Mouse (Mus musculus): ENCODE data around the gene Hmgcs2.
A peak's percentile ranks its signal among the peaks of the same experiment; 100 is the strongest.

Gene Hmgcs2

DNA sequence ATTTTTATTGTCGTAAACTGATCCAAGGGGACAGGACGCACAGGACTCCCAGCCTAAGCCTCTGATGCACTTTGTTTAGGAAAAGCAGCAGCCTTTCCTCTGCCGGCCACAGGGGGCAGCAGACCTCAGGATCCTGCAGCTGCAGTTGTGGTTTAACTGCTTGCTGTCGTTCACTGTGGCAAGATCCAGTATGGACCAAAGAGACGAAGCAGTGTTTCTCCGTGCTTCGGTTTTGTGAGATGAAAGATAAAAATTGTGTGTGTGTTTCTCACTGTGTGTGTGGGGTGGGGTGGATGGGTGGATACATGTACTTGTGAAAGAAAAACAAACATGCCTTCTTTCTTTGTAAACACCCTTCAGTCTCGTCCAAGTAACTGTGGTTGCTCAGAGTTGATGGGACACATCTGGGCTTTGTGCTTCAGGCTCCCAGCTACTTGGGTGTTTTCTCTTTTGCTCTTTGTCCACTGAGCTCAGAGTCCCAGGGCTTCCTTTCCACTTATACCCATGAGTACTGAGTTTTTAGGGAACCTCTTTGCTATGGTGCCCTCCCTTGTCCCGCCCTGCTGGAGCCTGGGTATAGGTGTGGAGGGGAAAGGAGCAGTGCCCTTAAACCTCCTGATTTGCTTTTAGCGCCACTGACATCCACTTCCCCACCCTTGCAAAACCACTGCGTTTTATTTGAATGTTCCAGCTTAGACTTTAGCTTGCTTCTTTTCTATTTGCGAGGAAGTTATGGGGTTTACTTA, 871 bp downstream of the Hmgcs2 start:
- DNase-seq (ENCODE audit: low spot score): peak; percentile 50

DNA sequence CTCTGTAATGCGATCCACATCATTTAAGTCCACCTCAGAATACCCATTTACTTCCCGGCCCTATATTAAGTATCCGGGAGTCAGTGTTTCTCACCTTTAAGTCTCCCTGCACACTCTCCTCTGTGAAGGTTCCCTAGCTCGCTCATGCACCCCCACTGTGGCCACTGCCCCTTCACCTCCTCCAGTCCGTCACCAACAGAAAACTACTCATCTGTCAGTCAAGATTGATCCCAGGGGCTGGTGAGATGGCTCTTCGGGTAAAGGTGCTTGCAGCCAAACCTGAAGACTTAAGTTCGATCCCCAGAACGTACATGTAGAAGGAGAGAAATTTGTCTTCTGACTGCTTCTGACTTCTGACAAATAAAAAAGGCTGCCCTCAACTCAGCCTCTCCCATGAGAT, 2.2 kb downstream of the Hmgcs2 start:
- no peak for DNase-seq (ENCODE audit: low spot score)

DNA sequence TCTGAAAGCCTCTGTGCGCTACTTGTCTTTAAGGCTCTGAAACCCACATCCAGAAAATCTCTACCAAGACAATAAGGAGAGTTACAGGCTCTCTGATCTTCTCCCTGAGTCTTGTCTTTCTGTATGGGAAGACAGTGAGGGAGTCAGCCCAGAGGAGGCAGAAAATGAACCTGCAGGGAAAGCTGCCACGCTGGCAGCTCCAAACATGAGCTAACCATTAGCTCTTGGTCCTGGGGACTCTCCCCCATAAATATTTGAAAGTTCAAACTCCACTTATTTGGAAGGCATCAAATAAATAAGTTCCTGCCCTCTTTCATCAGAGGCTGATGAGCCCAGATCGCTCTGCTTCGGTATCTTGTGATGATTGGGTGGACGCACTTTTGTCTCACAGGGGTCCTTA, 3.0 kb downstream of the Hmgcs2 start:
- DNase-seq (ENCODE audit: low spot score): no peak

DNA sequence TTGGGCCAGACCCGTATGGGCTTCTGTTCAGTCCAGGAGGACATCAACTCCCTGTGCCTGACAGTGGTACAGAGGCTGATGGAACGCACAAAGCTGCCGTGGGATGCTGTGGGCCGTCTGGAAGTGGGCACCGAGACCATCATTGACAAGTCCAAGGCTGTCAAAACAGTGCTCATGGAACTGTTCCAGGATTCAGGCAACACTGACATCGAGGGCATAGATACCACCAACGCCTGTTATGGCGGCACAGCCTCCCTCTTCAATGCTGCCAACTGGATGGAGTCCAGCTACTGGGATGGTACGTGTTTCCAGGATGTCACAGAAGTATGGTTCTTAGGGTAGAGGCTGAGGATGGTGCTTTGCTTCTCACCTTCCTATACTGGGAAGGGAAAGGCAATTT, 10.8 kb downstream of the Hmgcs2 start:
- DNase-seq (ENCODE audit: low spot score): no peak

DNA sequence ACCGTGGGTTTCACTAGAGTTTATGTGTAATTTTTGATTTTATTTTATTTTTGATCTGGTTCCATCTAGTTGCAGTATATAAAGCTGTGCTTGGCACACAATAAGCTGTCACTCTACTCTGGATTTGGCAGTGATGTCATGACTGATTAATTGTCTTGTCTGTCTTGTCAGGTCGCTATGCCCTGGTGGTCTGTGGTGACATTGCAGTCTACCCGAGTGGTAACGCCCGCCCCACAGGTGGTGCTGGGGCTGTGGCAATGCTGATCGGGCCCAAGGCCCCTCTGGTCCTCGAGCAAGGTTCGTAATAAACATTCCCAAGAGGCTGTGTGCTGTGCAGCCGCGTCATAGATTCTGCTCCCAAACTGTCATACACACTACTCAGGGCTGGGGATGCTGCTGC, 15.7 kb downstream of the Hmgcs2 start:
- DNase-seq (ENCODE audit: low spot score): no peak

DNA sequence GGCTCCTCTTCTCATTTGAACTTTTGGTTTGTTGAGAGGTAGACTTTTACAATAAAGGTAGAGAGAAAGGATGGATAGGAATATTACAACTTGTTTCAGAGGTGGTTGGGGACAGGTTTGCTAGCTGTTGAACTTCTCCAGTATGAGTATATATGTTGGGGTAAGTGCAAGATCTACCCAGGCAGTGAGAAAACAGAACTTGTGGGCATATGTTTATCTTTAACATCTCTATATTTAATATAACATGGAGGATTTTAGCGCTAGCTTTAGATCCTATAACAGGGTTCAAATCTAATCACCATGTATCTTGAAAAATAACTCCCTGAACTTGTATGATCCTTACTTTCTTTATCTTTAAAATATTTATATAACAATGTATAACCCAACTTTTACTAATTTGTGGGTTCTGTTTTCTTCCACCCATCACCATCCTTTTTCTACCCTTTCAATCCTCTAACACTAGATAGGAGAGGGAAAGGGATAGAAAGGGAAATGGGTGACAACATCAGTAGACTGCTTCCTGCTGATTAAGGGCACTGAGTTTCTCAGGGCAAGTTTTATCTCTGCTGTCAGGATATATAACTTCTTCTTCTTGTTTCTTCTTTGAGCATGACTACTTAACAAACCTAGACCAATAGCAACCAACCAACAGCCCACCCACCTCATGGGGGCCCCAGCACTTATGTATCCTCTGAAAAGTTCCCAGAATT, 19.3 kb downstream of the Hmgcs2 start:
- DNase-seq (ENCODE audit: low spot score): no peak

DNA sequence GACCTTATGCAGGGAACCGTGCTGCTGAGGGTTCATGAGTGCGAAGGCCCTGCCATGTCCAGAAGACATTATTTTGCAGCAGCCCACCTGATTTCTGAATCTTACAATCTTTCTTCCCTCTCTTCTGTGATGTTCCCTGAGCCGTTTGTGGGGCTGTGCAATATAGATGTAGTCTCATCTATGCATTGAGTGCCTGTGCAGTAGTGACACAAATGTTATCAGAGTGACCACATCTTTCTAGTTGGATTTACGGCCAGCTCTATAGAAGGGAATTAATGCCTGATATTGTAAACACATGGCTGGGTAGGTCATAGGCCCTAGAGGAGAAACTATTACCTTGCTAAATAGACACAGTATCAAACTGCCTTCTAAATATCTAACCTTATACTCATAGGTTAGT, 20.0 kb downstream of the Hmgcs2 start:
- no peak for DNase-seq (ENCODE audit: low spot score)

DNA sequence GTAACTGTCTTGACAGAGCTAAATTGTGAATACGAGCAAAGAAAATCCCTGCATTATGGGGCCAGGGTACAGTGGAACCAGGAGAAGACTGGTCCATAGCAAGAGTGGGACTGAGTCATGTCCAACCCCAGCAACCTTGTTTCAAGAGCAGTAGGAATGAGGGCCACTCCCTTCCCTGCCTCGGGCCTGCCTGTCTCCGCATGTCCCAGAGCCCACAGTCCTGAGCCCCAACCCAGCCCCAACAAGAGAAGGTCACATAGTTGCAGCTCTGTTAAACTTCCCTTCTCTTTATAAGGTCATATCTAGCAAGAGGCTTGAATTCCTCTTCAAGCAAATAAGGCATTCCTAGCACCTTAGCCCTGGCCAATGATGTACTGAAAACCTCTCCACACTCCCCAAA, 21.5 kb downstream of the Hmgcs2 start:
- DNase-seq (ENCODE audit: low spot score): no peak

DNA sequence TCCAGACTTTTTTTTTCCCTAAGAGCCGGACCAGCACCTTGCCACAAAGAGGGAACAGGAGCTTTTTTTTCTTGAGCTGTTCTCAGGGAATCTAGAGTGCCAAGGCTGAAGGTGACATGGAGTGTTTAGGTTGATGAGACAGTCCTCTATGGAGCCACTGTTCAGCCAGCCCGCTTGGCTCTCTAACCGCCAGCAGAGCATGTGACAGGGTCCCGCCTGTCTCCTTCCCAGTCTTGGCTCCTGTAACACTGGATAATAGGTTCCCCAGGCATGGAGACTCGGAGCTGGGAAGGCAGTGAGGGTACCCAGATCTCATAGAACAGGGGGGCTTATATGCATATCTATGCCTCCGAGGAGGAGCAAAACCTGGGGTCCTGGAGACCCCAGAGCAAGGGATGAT, 28.4 kb downstream of the Hmgcs2 start:
- DNase-seq (ENCODE audit: low spot score): no peak

DNA sequence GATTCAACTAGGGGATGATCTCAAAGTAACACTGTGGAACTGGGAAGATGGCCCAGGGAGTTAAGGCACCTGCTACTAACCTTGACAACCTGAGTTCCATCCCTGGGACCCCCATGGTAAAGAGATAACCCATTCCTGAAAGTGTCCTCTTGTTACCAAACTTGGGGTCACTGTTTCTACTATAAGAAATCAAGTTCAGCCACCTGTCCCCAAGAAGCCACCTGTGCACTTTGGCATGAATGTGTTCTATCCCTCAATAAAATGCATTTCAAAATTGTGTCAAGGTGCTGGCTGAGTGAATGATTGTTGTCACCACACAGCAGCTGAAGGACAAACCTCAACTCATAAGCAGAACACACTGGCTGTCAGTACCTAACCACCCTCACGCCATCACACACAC, 30.2 kb downstream of the Hmgcs2 start:
- DNase-seq (ENCODE audit: low spot score): no peak

DNA sequence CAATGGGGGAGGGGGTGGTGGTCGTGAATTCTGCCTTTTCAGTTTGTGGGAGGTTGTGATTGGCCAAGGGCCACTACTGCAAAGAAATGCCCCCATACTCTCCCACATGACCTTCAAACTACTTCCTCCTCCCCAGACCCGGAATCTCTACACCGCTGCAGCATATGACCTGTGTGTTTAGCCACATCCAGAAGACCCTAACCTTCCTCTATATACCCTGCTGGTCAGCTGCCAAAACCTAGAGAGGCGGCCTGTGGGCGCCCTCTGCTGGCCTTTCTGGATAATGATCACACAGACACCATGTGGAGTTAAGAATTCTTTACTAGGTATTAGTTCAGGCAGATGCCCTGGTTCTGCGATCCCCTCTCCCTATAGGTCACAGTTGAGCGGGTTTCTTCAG, 32.6 kb downstream of the Hmgcs2 start:
- peak; percentile 31 for DNase-seq (ENCODE audit: low spot score)

DNA sequence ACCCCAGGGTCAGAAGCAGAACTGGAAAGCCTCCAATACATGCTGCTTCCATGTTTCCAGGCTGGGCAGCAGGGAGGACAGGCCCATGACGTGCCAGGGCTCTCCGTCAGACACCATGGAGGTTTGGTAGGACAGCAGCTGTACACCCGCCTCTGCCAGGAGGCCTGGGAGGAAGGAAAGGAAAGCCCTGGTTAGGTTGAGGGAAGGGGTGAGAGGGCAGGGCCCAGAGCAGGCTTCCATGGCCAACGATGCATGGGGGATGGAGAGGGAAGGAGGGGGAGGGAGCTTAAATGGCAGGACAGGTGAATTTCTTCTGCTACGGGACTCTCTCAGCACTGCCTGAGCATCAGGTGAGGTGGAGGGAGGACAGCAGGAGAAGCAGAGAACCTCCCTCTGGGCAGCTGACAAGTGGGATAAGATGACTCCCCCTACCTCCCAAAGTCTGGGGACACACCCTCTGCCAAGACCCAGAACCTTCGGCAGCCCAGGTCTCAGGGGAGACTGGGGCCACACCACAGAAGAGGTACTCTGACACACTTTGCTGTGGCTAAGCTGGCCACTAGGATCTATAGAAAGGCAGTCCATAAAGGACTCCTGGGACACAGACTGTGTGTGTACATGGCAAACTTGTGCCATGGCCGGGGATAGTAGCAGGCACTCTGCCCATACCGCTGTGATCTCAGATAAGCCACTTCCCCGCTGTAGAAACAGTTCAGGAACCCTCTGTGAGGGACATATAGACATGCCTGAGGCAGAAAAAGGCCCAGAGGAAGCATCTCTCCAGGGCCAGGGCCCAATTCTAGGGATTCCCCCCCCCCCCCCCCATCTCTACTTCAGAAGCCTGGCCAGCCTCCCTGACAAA, 33.3 kb downstream of the Hmgcs2 start:
- no peak for DNase-seq (ENCODE audit: low spot score)

DNA sequence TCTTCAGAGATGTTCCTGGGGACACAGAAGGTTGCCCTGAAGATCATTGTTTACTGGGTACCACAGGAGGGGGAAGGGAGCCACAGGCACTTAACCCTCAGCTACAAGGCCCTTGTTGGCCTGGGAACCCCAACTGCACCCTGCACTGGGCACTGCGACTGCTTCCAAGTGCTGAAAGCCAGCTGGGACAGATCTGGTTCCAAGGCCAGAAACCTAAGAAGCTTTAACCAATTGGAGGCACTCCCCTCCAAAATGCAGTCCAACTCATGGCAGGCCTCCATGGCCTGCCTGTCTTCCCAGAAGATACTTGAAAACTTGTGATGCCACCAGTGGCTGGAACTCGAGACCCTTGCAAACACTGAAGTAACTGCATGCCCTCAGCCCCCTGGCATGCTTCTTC, 34.9 kb downstream of the Hmgcs2 start:
- no peak for DNase-seq (ENCODE audit: low spot score)

DNA sequence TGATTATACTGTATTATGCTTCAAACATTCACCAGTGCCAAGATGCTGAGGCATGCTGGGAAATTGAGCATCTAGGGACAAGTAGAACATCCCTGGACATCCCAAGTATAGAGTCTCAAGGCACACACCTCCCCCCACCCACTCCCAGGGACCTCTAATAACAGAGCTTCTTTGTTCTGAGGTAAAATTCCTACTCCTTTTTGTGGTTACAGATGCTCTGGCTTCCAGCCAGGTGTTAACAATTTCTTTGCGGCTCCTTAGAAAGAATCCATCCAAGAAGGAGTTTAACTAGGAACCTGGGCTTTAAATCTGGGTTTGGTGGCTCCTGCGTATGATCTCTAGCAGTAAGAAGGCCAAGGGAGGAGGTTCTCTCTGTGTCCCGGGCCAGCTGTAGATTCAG, 36.9 kb downstream of the Hmgcs2 start:
- DNase-seq (ENCODE audit: low spot score): no peak

DNA sequence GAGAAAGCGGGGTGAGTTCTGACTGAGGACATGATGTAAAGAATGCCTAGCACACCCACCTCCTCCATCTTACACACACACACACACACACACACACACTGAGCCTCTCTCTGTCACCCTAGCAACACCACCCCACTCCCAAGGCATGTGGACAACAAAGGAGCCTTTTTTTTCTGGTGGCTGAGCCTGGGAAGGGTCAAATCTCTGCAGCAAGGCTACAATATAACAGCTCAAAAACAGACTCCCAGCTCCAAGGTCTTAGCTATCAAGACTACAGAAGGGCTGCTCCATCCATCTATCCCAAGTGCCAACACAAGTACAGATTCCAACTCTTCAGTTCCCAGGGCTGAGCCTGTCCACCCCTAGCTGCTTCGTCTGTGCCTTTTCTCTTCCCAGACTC, 39.0 kb downstream of the Hmgcs2 start:
- no peak for DNase-seq (ENCODE audit: low spot score)

DNA sequence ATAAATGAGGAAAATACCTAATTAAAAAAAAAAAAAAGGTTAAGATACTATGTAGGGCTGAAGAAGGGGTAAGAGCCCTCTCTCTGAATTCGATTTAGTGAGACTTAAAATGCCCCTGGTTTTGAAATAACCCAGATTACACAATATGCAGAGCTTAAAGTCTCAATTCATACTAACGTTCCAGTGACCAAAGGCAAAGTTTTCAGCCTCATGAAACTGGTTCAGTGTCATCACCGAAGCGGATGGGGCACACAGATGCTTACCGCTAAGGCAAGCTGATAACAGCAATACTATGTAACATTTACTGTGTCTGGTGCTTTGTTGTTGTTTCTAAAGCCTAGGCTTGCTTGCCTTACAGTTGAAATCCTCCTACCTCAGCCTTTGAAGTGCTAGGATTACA, 42.0 kb downstream of the Hmgcs2 start:
- DNase-seq (ENCODE audit: low spot score): no peak

DNA sequence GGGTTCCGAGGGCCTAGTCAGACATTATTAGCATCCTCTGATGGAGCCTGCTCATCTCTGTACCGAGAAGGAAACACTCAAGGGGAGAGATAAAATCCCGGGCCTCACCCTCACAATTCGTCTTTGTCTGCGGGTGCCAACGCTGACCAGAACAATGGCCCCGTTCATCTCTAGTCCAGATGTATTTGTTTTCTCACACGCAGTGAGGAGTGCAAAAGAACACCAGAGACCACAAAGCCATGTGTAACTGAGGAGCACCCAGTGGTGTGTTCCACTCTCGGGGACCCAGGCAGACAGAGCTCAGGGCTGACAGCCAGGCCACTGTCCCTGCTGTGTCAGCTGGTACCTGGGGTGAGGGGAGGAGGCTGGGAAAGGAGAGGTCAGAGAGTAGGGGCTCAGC, 44.0 kb downstream of the Hmgcs2 start:
- DNase-seq (ENCODE audit: low spot score): no peak

DNA sequence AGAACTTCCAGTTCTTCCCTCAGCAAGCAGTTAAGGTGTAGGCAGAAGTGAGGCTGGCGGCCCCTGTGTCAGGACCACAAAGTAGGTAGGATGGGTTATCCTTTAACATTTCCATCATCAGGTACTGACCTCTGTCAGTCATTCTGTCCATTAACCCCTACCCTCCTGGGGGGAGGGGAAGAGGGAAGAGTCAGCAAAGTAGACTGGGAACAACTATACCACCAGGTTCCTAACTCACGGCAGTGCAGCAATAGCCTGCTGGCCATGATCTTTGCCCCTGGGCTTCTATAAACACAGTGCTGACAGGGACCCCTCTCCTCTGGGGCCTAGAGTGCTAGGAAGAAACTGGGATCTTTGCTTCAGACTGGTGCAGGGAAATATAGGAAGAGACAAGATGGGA, 53.8 kb downstream of the Hmgcs2 start:
- DNase-seq (ENCODE audit: low spot score): no peak

DNA sequence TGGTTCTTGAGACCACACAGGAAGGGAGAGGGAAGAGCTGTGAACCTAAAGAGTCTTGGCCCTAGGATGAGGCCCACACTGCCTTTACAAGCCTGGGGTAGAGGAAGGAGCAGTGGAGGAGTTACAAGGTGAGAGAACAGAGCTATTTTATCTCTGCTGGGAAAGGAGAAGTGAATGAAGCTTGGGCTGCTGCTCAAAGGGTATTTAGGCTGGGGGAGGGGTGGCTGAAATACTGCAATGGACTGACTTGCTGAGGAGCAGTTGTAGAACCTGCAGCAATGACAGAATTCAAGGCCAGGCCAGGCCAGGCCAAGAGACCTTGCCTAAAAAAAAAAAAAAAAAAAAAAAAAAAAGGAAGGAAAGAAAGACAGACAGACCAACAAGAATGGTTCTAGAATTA, 55.1 kb downstream of the Hmgcs2 start:
- DNase-seq (ENCODE audit: low spot score): no peak

DNA sequence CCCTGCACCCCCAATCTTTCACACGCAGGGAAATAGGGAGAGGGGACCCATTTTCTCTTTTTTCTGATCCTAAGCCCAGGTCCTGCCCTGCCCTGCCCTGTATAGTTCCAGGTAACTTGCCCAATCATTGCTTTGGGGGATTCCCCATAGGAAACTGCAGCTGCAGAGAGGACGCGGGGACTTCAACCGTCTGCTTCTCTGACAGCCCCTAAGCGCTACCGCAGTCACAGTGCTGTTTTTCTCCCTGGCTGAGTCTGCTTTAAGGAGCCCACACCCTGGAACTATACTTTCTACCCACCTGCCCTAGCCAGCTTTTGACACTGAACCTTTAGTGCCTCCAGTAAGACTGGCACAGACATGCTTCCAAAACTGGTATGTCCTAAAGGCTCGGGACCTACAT, 55.7 kb downstream of the Hmgcs2 start:
- DNase-seq (ENCODE audit: low spot score): peak; percentile 31

DNA sequence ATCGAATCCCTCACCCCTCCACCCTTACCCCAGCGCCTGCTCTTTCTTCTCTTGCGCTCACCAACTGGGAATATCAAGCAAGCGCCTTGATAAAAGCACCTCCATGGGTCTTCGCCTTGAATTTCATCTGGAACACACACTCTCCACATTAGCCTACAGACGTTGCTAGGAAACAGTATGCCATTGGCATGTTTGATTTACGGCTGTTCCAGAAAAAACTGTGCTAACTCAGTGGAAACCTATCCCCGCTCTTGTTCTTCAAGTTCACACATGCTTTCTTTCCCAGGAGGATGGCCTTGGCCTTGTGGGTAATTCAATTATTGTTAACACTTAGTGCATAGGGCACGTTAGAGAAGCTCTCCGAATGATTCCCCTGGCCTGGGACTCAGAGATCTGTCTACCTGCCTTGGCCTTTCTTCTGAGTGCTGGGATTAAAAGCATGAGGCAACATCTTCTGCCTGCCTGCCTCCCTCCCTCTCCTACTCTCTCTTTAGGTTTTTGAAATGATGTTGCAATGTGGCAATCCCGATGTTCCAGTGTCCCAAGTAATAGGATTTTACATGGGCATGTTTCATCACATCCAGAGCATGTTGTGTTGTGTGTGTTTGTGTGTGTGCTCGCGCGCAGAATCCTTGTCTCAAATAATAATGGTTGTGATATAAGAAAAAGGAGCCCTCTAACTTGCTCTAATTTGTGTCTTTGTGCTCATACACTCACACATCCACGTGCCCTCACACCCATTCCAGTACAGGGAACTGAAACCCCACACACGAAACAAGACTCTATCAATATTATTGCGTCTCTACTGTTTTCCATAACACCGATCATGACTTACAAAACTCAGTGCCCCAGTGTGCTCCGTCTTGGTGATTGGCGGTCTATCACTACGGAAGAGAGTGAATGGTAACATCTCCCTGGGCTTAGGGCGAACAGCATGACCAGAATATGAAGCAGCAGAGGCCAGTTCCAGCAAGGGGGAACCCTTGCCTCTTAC, 56.7 kb downstream of the Hmgcs2 start:
- DNase-seq (ENCODE audit: low spot score): no peak

DNA sequence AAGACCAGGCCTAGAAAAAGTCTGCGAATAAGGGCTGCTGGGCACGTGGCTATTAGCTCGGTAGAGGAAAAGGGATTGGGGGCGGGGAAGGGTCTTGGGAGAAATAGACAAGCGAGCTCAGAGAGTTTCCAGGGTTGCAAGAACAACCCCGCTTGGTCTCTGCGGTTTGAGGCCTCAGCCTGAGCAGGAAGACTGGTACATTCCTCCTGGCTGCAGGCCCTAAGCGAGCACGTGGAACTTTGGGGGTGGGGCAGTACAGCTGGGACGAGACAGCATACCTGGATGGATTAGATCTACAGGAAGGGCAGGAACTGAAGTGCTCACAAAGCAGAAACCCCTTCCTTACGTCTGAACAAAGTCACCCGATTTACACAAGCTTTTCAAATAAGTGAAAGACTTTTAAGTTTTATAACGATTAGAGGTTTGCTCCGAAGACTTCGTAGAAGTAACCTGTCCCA, 58.4 kb downstream of the Hmgcs2 start:
- peak; percentile 34 for DNase-seq (ENCODE audit: low spot score)
